In genomic region chr1:182801590-182801989, GRCm38 (mm10) we compare ENCODE assay signal across 27 mouse cellular contexts. TPM values are rescaled to one million over a fixed set of nuclear protein-coding genes. Genes with fewer than 3 reads are reported as not detected.
"Had no signal": no experiment of that assay in that cellular context is flagged by ENCODE, and none has a peak within 500 bp of the region (broad histone marks: within the 10 kb centered on the region; RNA-seq: fewer than 3 reads in every experiment).

No protein-coding gene starts in this region.

- H3K27ac ChIP-seq: kidney, postnatal 0 days; layer of hippocampus, adult 2 months; liver, embryonic 14.5 days; lung, embryonic 15.5 days; midbrain, embryonic 10.5 days; neural tube, embryonic 13.5 days had no signal

- H3K27me3 ChIP-seq: lung, embryonic 15.5 days; neural tube, embryonic 13.5 days had no signal

- H3K4me1 ChIP-seq: lung, embryonic 15.5 days; megakaryocyte, embryonic 14.5 days had no signal

- DNase-seq: kidney, adult 2 months; kidney, postnatal 25 days; layer of hippocampus, adult 9-11 months; lung, adult 18-20 months; lung, postnatal 10 days; lung, postnatal 36 days; midbrain, embryonic 14.5 days; thymus, adult 2 months; thymus, postnatal 14 days; thymus, postnatal 4 days had no signal

- H3K9me3 ChIP-seq: lung, embryonic 15.5 days; midbrain, embryonic 10.5 days; neural tube, embryonic 13.5 days had no signal

- H3K4me2 ChIP-seq: lung, embryonic 15.5 days; neural tube, embryonic 13.5 days had no signal

- H3K9ac ChIP-seq: liver, embryonic 14.5 days; lung, embryonic 15.5 days; neural tube, embryonic 13.5 days had no signal

- H3K36me3 ChIP-seq: lung, embryonic 15.5 days; midbrain, embryonic 10.5 days; neural tube, embryonic 13.5 days had no signal

- ATAC-seq: intestine, postnatal 0 days had no signal

- H3K4me3 ChIP-seq: layer of hippocampus, adult 2 months; lung, embryonic 15.5 days; megakaryocyte, embryonic 14.5 days; midbrain, embryonic 10.5 days; neural tube, embryonic 13.5 days had no signal

RNA-seq across cellular contexts. Expression of gene Ccdc185, which starts 52.6 kb away (rescaled TPM):
- total RNA-seq: left cerebral cortex, postnatal 25 days; liver, adult 2 months had no signal
- polyA plus RNA-seq: intestine, postnatal 0 days; kidney, embryonic 14.5 days; kidney, postnatal 0 days; large intestine, adult 2 months; limb, embryonic 11.5 days; limb, embryonic 14.5 days; liver, adult 2 months; liver, embryonic 14.5 days; lung, embryonic 15.5 days; midbrain, embryonic 10.5 days; midbrain, embryonic 14.5 days; neural tube, embryonic 13.5 days; small intestine, adult 2 months; spleen, adult 2 months; stomach, embryonic 16.5 days; thymus, adult 2 months had no signal
